Mouse (Mus musculus) right cerebral cortex, postnatal 36 days (tissue): ENCODE results near the gene Scap.
A peak's percentile ranks its signal among the peaks of the same experiment; 100 is the strongest.

Experiments used
- DNase-seq, 2 experiments: peaks; one replicate each; pipeline ENCODE4 v3.0.0; 2022; ENCODE audit warnings: low spot score in 2 of 2, mixed read lengths in 1 of 2

Gene Scap

DNA sequence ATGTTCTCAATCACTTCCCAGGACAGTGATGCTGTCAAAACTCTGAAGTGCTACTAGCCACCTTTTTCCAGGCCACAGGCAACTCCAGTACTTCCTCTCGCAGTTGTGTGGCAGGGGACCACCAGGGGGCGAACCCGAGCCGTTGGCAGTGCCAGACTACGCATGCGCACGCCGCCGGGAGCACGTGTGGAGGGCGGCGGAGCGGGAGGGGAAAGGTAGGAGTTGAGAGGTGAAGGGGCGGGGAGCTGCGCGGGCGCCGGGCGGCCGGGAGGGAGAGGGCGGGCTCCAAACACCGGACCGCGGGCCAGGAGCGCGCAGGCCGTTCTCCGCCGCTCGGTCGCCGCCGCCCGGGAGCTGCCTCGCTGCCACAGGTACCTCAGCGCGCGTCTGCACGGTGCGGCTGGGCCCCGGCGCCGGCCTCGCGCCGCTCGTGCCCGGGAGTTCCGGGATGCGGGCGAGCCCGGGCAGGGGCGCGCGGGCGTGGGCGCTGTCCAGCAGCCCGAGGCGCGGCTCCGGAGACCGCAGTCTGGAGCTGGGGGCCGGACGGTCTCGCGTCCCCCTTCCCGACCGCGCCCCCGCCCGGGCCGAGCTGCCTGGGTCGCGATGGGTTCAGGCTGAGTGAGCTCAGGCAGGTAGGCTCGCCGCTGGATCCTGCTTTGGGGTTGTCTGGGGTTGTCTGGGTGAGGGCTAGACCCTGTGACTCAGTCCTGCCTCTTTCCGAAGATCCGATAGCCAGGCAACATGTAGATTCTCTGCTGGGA, at the start of gene Scap:
Scap (plus strand) TSS at position 154 of the 761 bp plus-strand sequence.
- DNase-seq: peak; percentile 89 to 91

DNA sequence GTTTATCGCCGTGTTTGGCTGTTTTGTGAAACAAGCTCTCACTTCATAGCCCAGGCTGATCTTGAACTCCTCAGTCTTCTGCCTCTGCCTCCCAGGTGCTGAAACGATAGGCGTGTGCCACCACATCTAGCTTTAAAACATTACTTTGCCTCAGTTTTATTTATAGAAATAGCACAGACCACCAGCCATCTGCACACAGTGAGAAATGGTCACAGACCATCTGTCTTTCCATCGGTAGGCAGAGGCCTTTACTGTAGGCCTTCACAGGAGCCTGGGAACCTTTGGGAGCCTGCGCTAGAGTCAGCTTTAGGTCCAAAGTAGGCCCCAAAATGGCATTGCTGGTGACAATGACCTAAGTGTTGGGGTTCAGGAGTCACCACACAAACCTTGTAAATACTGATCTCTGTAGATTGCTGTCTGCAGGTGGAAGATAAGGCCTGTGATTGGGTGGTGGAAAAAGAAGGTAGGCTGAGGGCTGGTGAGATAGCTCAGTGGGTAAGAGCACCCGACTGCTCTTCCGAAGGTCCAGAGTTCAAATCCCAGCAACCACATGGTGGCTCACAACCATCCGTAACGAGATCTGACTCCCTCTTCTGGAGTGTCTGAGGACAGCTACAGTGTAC, 48.9 kb upstream of the Scap start:
- DNase-seq: no peak

DNA sequence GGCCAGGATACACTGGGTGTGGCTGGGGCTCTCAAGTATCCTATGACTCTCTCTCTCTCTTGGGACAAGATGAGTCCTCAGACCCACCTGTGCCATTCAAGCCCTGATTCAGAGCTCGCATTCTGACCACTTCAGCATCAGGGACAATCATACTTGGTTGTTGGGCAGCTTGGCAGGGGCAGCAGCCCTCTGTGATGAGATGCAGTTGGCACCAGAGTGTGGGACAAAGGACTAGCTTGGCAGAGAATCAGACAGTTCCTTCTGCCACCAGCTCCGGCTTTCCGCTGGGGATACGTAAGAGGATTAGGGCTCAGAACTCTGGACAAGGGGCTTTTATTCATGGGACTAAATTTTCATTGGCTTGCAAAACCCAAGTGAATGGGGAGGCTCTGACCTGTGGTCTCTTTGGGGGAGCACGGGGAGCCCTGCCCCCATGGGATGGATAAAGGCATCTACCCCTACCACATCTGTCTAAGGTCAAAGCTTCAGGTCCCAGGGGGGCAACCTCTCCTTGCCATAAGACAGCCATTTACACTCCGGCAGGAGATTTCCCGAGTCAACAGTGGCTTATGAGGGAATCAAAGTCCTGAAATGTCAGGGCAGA, 45.7 kb upstream of the Scap start:
- DNase-seq: peak; percentile 46 to 62

DNA sequence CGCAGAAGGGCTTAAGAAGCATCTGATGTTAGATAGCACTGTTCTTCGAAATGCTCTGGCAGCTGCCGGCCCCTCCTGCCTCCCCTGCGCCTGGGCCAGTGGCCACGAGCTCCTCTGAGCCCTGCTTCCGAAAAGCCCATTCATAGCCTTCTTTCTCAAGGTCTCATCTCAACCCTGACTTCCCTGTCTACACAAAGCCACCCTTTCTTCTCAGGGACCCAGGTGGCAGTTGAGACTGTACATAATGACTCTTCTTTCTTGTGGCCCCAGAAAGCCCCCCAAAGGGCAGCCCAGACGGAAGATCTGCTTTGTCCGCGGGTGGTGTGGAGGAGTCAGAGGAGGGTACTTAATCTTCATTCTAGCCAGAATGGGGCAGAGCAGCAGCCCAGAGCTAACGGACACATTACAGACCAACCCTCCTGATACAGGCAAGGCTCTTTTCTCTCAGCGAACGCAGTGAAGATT, 39.8 kb upstream of the Scap start:
- DNase-seq: peak; percentile 32 to 33

DNA sequence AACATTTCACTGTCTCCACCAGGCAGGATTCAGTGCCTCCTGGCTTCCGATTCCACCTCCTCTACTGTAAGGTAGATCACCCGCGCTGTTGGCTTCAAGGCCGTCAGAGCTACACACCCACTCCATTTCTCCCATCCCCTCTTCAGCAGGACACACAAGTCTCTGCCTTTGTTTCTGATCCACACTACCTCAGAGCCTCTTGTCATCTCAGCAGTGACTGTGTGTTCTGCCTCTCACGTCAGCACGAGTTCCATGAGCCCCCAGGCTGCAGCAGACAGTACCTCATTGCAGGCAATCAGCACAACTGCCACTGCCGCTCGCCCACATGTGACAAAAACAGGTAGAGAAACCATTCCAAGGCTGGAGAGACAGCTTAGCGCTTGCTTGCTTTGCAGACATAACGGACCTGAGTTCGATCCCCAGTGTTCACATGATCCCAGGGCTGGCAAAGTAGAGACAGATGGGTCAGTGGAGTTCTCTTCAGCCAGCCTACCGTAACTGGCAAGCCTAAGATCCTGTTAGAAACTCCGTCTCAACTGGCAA, 39.1 kb upstream of the Scap start:
- peak; percentile 41 to 64 for DNase-seq

DNA sequence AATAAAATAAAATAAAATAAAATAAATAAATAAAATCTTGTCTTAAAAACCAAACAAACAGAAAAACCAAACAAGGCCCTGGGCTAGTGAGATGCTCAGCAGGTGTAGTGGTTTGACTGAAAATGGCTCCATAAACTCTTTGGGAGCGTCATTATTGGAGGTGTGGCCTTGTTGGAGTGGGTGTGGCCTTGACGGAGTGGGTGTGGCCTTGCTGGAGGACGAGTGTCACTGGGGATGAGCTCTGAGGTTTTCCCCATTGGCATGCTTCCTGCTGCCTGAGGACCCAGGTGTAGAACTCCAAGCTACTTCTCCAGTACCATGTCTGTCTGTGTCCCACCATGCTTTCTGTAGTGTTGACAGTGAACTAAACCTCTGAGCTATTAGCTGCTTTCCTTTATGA, 38.3 kb upstream of the Scap start:
- no peak for DNase-seq

DNA sequence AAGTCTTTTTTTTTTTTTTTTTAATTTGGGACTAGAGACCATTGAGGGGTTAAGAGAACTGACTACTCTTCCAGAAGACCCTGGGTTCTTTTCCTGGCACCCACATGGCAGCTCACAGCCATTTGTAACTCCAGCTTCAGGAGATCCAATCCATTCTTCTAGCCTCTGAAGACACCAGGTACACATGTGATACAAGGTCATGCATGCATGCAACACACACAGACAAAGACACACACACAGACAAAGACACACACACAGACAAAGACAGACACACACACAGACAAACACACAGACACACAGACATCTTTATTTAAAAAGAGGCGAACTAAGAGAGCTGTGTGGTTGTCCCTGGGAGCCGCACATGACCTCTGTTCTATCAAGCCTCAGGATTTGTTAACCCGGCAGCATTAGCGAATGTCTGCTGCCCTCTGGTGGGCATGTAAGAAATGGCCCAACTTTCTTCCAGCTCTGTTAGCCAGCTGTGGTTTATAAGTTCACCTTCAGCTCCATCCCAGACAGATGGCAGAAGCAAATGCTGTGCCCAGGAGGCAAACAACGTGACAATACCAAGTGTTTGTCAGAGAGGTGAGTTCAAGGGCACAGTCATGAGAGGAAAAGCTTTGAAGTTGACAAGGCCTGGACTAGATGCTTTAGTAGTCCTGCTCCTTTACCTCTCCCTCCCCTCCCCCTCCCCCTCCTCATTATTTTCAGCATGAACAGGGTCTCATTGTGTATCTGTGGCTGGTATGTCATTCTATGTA, 36.0 kb upstream of the Scap start:
- peak; percentile 69 to 84 for DNase-seq

DNA sequence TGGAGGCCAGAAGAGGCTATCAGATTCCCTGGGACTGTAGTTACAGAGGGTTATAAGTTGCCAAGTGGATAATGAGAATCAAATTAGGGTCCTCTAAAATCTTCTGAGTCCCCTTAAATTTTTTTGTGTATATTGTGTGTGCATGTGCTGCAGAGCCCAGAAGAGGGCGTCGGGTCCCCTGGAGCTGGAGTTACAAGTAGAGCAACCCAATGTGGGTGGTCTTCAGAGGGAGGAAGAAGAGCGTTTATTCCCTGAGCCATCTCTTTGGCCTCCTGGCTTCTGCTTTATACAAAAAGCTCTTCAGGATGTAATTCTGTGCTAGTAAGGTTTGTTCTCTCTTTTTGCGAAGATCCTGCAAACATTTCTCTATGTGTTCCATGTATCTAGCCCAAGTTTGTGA, 28.6 kb upstream of the Scap start:
- DNase-seq: no peak

DNA sequence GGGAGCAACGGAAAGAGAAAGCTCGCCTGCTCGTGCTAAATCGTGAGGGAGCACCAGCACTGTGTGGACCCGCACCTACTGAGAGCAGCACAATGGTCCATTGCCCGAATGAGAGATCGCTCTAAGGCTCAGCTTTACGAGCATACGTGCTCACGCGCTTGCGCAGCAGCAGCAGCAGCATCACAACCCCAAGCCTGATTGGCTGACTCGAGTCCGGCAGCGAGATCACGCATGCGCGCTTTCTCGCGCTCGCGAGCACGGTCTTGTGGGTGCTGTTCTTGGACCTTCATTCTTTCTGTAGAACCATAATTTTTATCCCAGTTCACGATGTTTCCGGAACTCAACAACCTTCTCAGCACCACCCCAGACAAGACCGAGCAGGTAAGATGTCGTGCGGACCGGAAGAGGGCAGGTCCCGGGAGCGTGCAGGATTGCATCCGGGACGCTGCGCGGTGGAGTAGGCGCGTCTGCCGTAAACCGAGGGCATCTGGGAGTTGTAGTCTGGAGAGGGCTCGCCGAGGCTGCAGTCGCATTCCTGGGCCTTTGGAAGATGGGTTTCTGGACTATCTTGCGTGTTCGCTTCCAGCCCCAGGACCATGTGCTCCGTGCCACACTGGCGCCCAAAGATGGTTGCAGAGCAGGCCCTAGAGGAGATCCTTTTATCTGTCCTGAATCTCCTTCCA, 28.0 kb upstream of the Scap start, which contains the start of gene Elp6:
Elp6 (plus strand) TSS at position 205 of the 683 bp plus-strand sequence.
- peak; percentile 91 for DNase-seq

DNA sequence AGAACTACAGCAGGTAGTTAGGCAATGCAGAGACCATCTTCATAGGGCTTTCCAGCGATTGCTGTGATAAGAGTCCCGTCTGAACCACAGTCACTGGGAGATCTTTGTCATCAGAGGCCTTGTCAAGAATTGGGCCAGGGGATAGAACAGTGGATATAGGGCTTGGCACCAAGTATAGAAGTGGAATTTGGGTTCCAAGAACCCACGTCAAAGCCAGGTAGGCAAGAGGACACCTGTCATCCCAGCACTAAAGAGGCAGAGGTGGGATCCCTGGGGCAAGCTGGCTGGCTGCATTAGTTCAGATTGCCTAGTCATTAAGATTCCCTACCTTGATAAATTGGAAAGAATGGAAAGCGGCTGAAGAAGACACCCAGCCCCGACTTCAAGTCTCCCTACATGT, 26.7 kb upstream of the Scap start:
- no peak for DNase-seq

DNA sequence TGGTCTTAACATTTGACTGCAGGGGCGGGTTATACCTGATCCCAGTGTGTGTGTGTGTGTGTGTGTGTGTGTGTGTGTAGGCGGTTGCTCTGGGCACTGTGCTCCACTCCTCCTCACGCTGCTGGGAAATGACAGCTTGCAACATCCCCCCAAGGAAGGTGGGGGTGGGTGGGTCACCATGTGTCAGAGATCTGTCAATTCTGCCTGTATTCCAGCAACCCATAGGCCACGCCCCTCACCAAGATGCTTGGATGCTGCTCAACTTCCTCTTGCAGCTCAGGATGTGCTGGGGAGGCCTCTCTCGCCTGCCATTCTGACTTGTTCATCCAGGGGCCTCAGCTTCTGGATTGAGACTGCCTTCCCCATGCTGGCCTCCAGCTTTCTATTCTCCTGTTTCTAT, 18.4 kb upstream of the Scap start:
- DNase-seq: no peak

DNA sequence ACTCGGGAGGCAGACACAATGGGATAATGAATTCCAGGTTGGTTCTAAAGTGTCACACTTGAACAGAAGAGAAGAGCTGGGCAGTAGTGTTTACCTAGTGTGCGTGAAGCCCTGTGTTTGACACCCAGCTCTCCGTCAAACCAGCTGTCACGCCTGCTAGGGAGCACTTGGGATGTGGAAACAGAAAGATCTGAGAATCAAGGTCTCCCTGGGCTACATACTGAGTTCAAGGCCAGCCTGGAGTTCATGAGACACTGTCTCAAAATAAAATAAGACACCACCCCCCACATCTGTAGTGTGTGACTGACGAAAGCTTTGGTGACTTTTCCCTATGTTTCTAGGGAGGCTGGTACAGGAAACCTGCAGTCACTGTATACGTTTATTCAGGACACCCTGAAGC, 17.7 kb upstream of the Scap start:
- no peak for DNase-seq

DNA sequence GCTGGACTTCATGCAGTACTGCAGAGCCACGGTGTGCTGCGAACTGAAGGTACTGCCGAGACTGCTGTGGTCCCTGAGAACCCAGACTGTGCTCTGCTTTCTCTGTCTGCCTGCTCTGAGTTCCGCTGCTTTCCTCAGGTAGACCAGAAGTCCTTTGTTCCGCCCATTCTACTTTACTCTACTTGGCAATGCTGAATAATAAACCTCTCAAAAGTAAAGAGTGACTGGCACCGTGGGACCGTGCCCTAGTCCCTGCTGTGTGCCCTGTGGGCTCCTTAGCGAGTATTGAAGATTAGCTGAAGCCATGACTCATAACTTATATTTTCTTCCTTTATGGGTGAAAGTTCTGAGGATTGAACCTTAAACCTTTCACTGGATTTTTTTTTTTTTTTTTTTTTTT, 17.2 kb upstream of the Scap start:
- no peak for DNase-seq

DNA sequence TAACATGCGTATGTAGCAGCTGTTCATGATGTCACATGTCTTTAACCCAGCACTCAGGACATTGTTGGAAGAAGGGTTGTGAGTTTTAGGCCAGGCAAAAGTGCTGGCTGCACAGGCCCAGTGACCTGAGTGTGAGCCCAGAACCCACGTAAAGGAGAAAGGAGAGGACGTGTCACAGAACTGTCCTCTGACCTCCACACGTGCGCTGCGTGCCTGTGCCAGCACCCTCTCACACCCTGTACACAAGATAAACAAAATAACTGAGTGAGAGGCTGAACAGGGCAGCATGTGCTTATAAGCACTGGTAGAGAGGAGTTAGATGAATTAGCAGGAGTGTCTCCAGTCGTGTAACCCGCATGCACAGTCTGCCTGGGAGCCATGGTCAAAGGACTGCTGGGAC, 16.6 kb upstream of the Scap start:
- DNase-seq: no peak

DNA sequence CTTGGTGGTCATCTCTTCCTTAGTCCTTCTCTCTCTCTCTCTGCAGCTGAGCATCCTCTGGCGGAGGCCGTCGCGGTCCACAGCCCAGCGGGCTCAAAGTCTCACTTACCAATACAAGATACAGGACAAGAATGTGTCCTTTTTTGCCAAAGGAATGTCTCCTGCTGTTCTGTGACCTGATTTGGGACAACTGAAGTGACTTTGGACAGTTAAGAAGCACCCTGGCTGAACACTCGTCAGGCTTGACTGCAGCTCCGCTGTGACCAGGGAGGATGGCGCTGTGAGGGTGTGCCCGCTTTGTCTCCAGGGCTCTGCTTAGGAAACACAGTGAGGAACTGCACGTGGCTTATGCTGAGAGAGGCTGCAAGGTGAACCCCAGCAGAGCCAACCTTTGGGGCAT, 12.3 kb upstream of the Scap start:
- no peak for DNase-seq

DNA sequence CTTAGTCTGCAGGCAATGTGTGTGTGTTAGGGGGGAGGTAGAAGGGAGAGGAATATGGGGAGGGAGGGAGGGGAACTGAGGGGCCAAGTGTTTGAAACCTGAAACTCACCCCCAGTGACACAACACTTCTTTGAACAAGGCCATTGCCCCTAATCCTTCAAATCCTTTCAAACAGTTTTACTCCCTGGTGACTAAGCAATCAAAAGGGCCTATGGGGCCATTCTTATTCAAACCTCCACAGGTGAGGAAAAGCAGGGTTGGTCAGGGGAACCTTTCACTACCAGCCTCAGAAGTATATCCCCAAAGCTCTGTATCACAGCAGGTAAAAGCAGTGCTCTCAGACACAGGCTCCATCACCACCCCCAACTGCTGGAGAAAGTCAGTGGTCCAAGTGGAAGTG, 10.1 kb upstream of the Scap start:
- DNase-seq: no peak

DNA sequence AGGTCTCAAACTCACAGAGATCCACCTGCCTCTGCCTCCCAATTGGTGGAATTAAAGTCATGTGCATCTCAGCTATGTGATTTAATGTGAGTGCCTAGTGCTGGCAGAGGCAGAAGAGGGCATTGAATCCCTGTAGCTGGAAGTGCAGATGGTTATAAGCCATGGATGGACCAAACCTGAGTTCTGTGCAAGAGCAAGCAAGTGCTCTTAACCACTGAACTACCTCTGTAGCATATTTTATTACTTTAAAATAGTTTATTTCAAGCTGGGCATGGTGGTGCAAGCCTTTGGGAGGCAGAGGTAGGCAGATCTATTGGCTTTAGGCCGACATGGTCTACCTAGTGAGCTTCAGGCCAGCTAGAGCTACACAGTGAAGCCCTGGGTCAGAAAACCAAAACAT, 8.9 kb upstream of the Scap start:
- no peak for DNase-seq

DNA sequence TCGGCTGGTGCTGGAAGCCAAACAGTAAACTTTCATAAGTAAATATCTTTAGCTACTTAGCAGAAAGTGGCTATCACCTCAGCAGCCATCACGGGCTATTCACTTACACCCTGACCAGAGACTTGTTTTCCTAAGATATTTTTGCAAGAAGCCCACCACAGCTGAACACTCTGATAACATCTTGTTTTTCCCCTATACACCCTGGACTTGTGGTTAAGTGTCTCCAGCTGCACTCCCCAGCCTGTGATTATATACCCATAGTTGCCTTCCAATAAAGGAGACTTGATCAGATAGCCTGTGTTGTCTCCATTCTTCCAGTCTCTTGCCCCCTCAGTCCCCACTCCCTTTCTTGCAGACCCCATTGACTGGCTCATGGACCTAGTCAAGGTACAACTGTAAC, 4.9 kb upstream of the Scap start:
- DNase-seq: no peak

DNA sequence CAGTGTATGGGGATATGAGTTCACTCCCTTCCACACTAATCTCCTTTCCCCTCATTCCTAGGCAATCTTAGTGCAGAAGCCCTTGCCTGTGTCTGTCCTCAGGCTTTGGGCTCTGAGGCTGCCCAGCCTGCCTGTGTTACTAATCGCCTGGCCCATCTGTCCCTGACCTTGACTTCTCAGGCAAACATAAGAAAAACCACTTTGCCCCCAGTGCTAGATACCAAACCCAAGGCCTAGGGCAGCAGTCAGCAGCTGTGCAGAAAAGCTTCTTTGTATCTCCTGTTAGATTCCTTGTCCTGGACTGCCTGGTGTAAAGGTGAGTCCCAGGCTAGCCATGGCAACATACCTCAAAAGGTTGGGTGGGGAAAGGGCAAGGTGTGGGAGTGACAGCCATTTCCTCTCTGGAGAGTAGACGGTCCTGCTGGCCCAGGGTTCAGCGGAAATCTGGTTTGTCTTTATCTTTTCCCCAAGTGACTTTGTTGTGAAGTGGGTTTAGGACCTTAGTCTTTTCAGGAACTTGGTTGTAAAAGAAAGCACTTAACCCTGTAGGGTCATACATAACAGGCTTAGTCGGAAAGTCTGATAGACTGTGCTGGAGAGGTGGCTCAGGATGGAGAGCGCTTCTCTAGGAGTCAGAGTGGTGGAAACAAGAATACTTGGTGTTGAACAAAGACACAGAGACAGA, 4.0 kb upstream of the Scap start:
- DNase-seq: no peak

DNA sequence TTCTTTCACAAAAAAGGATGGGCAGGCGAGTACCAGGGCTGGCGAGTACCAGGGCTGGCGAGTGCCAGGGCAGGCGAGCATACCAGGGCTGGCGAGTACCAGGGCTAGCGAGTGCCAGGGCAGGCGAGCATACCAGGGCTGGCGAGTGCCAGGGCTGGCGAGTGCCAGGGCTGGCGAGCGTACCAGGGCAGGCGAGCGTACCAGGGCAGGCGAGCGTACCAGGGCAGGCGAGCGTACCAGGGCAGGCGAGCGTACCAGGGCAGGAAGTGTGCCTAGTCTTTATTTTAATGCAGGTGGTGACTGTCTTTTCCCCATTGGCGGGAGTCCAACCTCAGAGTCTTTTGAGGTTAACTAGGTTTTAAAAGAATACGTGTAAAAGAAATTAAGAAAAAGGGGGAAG, 3.4 kb upstream of the Scap start:
- DNase-seq: no peak

DNA sequence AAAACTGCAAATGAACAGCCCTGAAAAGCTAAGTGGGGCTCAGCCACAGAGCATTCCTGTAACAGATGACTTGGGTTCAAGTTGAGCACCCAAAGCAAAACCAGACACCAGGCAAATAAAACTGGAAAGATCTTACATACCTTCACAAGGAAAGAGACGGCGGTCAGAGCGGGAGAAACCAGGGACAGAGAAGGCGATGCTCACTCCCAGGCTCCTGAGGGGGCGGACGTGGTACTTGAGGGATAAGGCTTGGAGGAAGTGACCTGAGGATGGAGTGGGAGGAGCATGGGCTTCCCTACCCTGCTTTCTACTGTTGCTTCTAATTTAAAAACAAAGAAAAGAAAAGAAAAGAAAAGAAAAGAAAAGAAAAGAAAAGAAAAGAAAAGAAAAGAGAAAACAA, 2.7 kb upstream of the Scap start:
- DNase-seq: no peak
